Mouse (Mus musculus) kidney, postnatal 14 days (tissue): ENCODE data around the gene Fam167b.

Experiments
- DNase-seq: peaks from one replicate; pipeline ENCODE4 v3.0.0; 2022; ENCODE audit warnings: mixed read lengths

Fam167b gene

DNA sequence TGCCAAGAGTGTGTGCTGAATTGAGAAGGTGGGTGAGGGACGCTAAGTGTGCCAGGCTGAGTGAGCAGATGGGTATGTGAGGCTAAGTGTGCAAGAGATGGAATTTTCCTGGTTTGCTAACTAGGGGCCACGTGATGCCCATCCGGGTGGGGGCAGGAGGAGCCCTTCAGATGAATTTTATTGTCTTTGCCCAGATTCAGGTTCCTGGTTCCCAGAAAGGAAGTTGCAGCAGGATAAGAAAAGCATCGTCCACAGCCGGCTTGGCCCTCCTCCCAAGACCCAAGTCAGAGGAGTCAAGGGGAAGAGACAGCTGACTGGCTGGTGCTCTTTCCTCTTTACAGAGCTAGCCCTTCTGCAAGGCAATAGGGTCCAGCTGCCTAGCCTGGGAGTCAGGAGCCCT lies at the start of gene Fam167b:
Fam167b (minus strand) TSS at position 84 of the 400 bp plus-strand sequence.
- peak; percentile 81 for DNase-seq

DNA sequence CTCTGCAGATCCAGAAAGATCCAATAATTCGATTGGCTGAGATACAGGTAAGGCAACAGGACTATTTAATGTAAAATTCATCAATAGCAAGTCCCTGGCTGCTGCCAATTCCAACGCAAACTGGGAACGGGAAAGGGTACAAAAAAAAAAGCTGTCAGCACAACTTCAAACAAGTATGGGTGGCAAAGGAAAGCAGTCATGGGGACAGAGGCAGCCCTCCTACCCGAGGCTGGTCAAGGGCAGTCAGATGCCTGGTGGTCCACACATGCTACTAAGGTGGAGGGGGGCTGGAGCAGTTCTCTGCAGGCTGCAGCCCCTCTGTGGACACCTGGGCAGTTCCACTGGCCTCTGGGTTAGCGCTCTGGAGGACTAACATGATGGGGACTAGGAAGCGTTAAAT lies 47.7 kb upstream of the Fam167b start:
- DNase-seq, result no peak

DNA sequence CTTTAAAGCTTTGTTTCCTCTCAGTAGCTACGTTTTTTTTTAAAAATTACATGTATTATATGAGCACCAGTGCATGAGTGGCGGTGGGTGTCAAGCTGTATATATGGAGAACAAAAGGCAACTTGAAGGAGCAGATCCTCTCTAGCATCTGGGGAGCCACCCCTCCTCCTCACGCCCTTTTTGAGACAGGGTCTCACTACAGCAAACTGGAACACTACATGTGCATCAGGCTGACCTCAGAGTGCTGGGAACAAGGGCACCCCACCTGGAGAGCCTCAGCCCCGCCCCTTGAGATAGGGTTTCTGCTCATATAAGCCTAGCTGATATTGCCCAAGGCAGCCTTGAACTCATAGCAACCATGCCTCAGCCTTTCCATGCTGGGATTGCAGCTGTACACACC lies 47.1 kb upstream of the Fam167b start:
- DNase-seq, result no peak

DNA sequence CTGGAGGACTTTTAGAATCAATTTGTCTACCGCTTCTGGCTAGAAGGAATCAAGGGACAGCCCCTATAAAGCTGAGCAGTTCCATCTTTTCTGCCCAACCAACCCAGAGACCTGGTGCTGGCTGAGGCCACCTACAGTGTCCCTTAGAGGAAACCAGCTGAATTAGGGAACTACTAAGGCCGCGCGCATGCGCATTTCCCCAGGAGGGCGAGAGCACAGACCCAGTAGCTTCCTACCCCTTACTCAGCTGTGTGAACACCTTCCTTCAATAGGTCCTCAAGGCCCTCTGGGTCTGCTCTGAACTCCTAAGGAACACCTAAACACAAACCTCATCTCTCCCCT lies 46.7 kb upstream of the Fam167b start:
- peak; percentile 60 for DNase-seq

DNA sequence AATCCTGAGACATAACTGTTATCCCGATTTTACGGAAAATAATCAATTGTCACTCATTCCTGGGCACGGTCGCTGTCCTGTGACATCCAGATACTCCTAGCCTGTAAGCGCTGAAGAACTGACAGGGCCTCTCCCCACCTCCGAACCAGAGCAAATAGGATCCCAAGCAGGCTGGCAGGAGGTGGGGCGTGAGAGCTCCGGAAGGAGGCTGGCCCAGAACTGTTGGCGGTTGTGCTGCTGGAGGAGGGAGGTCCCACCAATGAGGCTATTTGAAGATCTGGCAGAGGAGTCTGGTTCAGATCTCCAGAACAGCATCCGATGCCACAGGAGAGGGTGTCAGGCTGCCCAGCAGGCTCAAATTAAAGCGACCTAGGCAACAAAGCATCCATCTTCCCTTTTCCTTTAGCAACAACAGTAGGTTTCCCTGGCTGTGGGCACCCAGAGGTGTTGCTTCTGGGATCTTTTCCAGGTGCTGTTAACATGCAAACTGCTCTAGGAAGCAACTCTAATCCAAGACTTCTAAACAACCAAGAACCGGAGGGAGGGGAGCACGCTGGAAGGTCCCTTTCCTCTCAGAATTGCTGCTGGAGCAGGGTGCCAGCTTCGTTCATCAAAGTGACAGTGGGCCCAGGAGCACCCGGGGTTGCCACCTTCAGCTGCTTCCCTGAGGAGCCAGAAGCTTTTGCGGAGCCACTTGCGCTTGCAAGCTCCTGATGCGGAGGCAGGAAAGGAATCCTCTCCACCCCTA lies 46.1 kb upstream of the Fam167b start:
- peak; percentile 91 for DNase-seq

DNA sequence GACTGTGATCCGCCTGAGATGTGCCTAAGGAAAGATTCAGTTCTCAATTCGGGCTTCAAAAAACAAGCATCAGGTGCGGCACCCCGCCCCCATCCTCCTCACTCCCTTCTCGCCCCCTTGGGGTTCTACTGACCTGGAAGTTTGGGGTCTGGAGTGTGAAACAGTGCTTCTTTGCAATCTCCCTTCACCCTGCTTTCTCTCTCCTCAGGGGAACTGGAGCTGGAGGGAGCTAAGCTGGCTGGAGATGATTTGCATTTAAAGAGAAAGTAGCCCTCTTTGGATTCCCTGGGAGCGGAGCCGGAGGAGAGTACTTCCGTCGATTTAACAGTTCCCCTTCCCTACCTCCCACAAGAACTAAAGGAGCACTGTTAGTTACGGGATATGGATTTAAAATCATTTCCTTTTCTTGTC lies 45.3 kb upstream of the Fam167b start, which contains the start of gene Ccdc28b:
Ccdc28b (minus strand) TSS at position 267 of the 411 bp plus-strand sequence.
- peak; percentile 62 for DNase-seq

DNA sequence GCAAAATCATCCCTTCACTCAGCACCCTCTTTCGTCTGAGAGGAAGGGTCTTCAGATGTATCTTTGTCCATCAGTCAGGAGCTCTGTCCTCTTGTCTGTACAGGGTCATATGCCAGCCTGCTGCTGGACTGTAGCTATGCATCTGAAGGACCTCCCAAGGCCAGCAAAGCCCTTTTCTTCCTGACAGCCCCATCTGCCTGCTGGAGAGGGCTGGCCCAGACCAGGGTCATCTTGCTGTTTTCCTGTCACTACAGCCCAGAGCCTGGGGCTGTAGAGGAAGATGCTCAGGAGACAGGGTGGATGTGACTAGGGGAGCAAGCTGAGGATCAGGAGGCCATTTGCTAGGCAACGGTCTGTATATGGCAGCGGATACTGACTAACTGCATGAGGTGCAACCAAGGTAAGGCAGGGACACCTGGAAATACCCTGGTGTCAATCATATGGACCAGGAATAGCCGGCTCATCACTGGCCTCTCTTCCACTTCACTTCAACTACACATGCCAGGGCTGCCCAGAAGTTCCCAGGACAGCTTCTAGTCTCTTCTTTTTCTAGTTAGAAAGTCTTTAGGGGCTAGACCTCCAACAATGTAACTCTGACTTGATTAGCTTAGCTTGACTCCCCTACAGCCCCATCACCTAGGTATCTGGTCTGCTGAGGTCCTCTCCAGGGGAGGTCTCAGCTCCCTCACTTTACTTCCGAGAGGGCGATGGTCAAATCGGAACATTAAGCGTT lies 44.6 kb upstream of the Fam167b start:
- no peak for DNase-seq

DNA sequence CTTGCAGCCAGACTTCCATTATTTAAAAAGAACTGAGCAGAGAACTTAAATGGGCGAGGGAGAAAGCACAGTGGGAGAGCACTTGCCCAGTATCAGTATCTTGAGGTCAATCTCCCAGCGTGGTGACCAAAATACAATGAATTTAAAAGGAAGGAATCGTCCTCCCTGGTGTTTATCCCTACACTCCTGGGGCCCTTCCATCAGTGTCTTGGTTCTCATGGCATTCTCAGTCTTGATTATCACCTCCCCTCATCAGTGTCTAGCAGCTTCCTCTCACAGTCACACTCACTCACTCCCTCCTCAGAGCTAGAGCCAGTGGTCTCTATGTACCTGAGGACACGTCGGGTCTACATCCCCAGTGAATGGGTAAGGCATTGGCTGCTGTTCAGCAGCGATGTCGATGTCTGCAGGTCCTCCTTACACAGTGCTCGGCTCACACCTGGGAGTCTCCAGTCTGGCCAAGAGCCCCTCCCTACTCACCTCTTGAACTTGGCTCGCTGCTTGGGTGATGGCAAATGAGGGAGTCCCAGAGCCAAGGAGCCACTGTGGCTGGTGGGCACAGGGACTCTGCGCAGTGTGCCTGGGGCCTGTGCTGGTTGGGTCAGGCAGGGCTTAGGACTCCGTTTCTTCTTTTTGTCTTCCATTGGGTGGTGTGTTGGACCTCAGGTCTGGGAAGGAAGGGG lies 43.9 kb upstream of the Fam167b start:
- no peak for DNase-seq

DNA sequence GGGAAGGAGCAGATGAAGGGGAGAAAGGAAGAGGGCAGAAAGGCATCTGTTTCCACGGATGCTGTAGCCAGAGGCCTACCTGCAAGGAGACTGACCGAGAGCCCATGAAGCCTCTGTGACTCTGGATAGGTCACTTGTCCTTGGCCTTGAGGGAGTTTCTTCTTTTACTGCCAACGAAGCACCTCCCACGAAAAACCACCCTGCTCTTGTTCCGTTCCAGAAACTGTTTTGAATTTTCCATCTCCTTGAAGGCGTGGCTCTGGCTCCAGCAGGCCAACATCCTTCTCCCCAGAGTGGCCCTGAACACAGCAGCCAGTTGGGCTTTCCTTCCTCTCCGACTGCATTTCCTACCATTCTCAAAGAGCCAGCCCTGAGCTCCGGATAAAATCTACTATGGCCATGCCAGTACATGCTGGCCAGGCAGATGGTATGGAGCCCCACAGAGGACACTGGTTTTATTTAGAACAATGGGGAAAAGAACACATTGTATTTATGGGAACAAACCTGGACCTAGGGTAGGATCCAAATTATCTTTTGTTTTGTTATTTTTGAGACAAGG lies 43.0 kb upstream of the Fam167b start:
- DNase-seq, result peak; percentile 62

DNA sequence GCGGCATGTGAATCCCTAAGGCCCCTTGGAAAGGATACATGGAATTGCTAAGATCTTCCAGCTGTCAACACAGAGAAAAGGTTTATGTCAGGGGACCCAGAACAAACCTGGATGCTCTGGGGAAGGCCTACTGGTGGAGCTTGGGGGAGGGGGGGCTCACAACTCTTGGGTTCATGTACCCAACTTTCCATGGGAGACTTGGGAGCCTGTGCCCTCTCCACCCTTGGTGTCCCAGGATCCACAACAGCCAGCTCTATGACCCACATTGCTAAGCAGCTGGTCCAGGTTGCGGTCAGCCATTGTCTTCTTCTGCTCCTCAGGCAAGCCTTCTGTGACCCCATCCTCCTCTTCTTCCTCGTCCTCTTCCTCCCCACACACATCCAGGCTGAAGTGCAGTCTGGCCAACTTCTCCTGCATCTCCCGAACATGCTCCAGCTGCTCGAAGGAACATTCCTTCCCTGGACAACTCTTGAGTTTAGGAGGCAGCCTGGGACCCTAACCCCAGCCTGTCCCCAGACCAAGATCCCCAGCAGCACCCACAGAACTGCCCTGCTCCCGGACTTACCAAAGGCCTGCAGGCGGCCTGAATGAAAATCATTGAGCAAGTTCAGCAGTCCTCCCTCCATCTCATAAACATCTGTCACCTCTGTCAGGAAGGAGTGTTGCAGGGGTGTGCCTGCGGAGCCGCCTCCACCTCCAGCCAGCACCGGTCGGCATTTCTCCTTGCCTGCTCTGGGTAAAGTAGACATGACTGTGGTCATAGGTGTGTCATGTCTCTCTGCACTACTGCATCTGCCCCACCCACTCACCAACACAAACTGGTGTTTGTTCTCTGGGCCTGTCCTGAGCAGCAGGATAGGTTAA lies 42.3 kb upstream of the Fam167b start:
- DNase-seq, result no peak

DNA sequence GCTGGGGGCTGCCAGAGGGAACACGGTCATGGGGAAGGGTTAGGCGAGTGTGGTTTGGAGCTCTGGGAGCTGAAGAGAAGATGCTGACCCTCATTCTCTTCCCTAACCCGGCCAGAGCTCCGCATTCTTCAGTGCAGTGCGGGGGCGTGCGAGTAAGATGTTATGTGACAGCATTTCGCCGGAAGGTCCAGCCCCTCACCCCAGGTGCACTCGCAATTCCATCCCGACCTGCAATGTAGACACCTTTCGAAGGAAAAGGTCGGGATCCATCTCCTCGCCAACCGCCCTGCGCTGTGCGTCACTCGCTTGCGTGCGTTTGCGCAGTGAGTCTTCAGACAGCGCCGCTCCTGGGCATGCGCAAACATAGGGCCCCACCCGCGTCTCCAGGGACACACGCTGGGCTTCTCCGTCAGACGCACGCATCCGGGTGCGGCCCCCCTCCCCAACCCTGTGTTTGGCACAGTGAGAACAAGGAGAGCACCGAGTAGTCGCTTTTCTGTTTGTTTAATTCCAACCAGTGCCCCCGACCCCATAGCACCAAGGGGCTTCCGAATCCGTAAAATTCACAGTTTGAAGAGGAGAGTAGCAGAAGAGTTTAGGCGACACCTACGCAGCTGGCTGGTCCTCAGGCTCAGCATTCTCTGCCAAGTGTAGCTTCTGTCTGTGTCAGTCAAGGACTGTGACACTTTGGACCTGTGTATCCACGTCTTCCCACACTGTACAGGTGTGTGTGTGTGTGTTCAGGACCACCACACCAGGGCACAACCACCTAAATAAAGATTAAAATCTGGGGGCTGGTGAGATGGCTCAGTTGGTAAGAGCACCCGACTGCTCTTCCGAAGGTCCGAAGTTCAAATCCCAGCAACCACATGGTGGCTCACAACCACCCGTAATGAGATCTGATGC lies 40.7 kb upstream of the Fam167b start, which contains the start of gene Iqcc:
Iqcc (minus strand) TSS at position 314 of the 906 bp plus-strand sequence.
- DNase-seq, result peak; percentile 97

DNA sequence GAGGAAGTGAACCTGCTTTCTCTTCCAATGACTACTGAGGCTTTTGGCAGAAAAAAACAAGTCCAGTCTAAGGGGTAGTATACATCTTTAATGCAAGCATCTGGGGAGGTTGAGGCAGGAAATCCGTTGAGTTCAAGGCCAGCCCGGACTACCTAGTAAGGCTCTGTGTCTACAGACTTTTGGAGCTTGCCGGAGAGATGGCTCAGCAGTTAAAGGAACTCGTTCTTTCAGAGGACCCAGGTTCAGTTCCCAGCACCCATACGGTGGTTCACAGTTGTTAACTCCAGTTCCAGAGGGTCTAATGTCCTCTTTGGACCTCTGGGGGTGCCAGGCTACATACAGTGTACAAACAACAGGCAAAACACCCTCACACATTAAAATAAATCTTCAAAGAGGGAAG lies 39.7 kb upstream of the Fam167b start:
- DNase-seq, result no peak

DNA sequence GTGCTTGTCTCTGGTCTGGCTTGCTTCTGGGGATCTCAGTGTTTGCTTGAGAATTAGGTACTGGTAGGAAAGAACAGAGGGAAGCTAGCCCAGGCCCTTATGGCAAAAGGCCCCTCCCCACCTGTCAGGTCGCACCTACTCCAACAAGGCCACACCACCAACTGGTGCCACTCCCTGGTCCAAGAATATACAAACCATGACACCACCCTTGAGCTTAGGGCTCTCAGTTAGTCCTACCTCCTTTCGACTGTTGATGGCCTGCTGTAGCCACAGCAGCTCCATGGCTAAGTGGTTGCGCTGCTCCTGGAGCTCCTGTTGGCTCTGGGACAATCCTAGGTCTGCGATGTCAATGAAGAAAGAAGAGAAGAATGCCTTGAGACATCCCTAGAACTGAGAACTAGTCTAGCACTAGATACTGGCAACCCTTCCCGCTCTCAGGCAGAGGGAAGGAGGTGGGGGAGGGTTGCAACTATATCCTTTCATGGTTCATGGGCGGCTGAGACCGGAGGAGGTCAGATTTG lies 38.8 kb upstream of the Fam167b start:
- no peak for DNase-seq

DNA sequence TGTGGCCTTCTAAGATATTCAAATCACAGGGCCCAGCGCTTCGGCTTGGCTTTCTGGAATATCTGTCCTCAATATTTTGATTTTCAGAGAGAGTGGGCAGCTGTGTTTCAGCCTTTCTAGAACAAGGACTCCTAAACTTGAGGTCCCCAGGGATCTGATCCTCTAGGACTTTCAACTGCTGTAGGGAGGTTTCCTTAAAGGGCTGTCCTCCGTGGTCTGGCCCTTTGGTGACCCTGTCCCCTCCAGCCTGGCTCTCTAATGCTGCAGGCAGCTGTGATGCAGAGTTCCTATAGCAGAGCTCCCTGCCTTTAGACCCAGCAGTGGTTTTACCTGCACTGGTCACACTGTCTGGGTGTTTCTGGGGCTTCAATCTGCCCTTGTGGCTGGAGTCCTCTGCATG lies 38.3 kb upstream of the Fam167b start:
- no peak for DNase-seq

DNA sequence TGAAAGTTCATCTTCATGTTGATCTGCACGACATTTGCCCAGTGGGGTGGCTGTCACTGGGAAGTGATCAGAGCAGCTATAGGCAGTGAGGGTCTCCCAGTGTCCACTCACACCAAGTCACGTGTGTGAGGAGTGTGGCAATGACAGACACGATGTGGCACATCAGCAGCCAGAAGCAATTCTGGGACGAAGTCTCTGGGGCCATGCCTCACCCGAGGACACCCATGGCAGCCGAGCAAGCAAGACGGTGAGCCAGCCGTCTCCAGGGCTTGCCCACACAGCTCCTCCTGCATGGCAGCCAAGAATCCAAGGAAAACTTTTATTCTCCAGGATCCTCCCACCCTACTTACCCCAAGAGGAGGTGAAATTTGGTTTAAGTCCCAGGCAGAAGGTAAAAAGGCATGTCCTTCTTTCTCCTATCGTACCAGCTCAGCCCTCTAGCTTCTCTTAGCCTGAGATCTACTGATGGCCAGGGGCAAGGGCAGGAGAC lies 37.5 kb upstream of the Fam167b start:
- no peak for DNase-seq

DNA sequence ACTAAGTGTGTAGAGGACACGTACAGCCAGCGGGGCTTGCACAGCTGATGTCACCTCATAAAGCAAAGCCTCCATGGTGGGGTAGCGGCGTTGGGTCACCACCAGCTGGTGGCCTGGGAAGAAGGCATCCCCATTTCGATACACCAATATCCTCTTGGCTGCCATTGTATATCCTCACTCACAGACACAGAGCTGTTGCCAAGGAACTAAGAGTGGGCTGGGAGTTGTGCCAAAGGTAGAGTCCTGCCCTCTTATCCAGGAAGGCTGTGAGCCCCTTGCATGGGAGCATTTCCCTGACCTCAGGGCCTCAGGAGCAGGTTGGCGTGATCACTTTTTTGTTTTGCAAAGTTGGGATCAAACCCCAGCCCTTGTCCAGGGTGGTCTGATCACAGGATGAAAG lies 35.7 kb upstream of the Fam167b start, which contains the start of gene Dcdc2b:
Dcdc2b (minus strand) TSS at position 165 of the 400 bp plus-strand sequence.
- DNase-seq, result no peak

DNA sequence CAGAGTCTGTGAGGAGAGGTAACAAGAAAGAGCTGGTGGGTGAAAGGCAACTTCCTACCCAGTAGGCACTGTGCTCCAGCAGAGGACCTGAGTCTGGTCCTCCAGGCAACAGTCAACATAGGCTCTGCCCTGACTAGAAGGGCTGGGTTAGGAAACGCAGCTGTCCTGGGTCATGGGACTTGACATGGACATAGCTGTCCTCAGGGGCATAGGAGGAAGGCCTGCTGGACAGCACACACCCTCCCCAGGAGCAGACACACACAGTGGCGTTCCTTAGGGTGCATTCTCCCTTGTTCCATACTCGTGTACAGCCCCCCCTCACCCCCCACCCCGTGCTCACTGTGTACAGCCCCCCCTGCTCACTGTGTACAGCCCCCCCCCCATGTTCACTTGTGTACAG lies 32.1 kb upstream of the Fam167b start:
- no peak for DNase-seq

DNA sequence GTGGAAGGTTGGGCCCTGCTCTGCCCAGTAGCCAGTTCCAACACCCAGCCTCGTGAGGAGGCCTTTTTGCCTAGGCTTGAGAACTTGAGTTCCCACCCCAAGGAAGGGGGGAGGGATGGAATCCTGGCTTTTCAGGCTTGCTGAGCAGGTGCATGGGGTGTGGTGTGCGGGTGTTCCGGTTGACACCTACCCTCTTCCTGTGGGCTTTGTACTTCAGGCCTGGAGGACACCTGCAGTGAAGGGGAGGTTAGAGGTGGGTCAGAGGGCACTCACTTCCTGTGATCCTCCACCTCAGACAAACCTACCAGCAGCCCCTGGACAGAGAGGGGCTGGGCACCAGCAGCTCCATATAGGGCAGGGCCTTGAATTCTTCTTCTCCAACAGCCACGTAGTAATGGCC lies 31.7 kb upstream of the Fam167b start:
- DNase-seq, result no peak

DNA sequence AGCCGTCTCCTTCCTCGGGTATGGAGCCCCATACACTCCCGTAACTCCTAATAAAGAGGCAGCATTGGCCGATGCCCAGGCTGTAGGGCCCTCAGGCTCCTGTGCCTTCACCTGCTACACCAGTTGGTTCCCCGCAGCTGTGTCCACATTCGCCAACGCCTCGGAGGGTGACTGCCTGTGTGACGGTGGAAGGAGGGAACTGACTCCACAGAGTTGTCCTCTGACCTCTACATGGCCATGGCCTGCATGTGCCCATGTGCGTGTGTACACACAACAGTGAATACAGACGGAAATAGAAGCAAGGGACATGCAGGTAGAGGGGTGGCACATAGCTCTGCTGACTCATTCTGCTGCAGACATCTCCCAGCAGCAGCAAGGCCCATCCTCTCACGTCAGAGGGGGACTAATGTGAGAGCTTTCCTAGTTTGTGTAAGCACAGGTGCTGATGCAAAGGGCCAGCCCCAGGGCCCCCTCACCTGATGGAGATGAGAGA lies 30.8 kb upstream of the Fam167b start:
- DNase-seq, result no peak

DNA sequence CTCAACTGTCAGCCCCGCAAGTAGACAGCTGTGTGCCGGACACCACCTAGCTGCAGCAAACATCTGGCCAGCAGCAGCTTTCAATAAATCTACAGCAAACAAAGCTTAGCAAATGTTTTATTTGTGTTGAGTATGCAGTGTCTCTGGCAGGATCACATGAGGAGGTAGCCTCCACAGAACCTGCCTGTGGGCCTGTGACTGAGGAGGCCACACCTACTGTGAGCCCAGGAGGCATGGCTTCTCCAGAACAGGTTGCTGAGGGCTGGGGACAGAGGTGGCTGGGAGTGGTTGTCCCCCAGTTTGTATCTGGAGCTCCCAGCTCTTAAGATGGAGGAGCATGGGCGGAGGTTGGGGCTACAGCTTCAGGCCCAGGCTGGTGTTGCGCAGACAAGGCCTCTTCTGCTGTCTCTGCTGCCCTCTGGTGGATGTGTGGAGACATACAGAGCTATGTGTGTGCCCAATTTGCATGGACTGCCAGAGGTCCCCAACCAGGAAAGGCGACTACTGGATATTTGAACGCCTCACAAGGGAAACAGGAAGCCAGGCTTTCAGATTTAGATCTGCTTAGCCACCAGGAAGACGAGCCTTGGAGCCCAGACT lies 30.2 kb upstream of the Fam167b start:
- peak; percentile 87 for DNase-seq
